Mouse (Mus musculus) hindbrain, postnatal 0 days (tissue): ENCODE measurements around the gene Rnf212b. TPM values are rescaled to one million over a fixed set of nuclear protein-coding genes. Genes with fewer than 3 reads are reported as not detected.

ENCODE experiments used
- ATAC-seq: fragments of 200-750 bp; cut with Nextera tagmentation; 2 replicates; pipeline ENCODE4 v1.8.0; 2017; ENCODE audit warnings: mild to moderate bottlenecking, moderate TSS enrichment, moderate library complexity
- DNase-seq: peaks from one replicate; pipeline ENCODE4 v3.0.0-alpha.2; 2015; ENCODE audit warnings: low spot score
- H3K27ac ChIP-seq: fragments of 300-500 bp; sonication (generic); 2 replicates; pipeline ENCODE4 v1.5.1; 2014; ENCODE audit warnings: mild to moderate bottlenecking
- H3K27me3 ChIP-seq: fragments of 300-500 bp; sonication (generic); 2 replicates; pipeline ENCODE4 v1.6.1; 2014; ENCODE audit warnings: low read length, mixed read lengths; ENCODE audit not compliant: insufficient read depth
- H3K36me3 ChIP-seq: fragments of 300-500 bp; sonication (generic); 2 replicates; pipeline ENCODE4 v1.6.1; 2014; ENCODE audit warnings: low read length, mixed read lengths; ENCODE audit not compliant: insufficient read depth
- H3K4me1 ChIP-seq: fragments of 300-500 bp; sonication (generic); 2 replicates; pipeline ENCODE4 v1.6.1; 2014; ENCODE audit warnings: antibody characterized with exemption, low read length, mixed read lengths; ENCODE audit not compliant: insufficient read depth
- H3K4me2 ChIP-seq: fragments of 300-500 bp; sonication (generic); 2 replicates; pipeline ENCODE4 v1.6.1; 2014; ENCODE audit warnings: low read depth, mild to moderate bottlenecking, low read length, moderate library complexity, mixed read lengths
- H3K4me3 ChIP-seq: fragments of 300-500 bp; sonication (generic); 2 replicates; pipeline ENCODE4 v1.5.1; 2014; ENCODE audit warnings: low read length
- H3K9ac ChIP-seq: fragments of 300-500 bp; sonication (generic); replicated peaks from 2 replicates; pipeline ENCODE4 v1.6.1; 2014; ENCODE audit warnings: mild to moderate bottlenecking, low read length, moderate library complexity, mixed read lengths
- H3K9me3 ChIP-seq: fragments of 300-500 bp; sonication (generic); 2 replicates; pipeline ENCODE4 v1.6.1; 2016; ENCODE audit warnings: low read length, mixed read lengths
- CTCF ChIP-seq: IDR thresholded peaks from 2 replicates; pipeline ENCODE4 v1.5.1; 2016; ENCODE audit warnings: antibody characterized with exemption, control low read depth, low read depth
- WGBS: fragments of 180-500 bp; shearing (Covaris S2); extraction: QIAGEN DNeasy Blood & Tissue Kit; methylation state at CpG from one replicate; pipeline ENCODE4 v1.1.7; 2014; 5-methylcytosine and 5-hydroxymethylcytosine counted together
- polyA plus RNA-seq: library from polyadenylated mRNA; unstranded; fragments of >200 nt; fragmentation: Nextera tagmentation; extraction: Ambion mirVana; gene quantifications from 2 replicates; pipeline ENCODE4 v1.2.1, GENCODE M21; 2015
- total RNA-seq: library from RNA; depleted of rRNA; stranded (reverse); fragments of >200 nt; gene quantifications from 2 replicates; pipeline ENCODE4 v1.2.3, GENCODE M21; 2014

Rnf212b gene
- total and polyA plus RNA-seq, 2 experiments from 2014 or later, result not detected

DNA sequence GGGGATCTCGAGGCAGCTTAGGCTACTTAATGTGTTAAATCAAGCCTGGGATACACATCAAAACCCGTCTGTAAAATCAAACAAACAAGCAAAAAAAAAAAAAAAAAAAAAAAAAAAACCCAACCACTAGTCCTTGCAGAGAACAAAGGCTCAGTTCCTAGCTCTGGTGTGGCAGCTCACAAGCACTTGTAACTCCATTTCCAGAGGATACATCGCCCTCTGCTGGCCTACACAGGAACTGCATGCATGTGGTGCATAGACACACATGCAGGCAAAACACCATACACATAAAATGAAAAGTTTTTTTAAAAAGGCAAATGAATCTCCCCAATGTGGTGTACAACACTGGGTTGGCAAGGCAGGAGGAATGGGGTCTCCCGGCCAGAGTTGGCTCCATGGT is 28.0 kb upstream of the Rnf212b start:
- ATAC-seq, result 0 out of 2 replicates have a peak, but pooled peaks have one; percentile 61
- WGBS, result 52% methylated on average over 4 of the region's 4 CpGs

DNA sequence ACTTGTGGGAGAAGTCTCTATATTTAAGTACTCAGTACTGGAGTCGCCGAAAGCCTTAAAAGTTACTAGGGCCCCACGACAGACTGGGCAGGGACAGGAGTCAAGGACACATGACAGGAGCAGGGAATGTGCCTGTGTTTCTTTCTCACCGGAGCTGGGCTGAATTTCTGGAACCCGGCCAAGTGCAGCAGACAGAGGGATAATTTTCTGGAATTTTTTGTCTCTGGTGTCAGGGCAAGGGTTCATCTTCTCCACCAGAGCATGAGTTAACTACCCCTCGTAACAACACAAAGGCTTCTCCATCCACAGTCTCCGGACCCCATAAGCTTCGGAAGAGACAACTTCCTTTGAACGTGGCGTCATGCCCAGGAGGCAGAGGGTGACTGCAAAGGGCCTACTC is 27.5 kb upstream of the Rnf212b start:
- Histone ChIP-seq H3K4me1 (no peaks in the 10 kb centered on the region), H3K4me3 (no peak overlapping the region), H3K27me3 (no peaks in the 10 kb centered on the region), H3K4me2 (no peak overlapping the region), H3K9me3 (no peaks in the 10 kb centered on the region), H3K27ac (no peak overlapping the region), H3K36me3 (no peaks in the 10 kb centered on the region), H3K9ac (no peak overlapping the region)
- WGBS, result 53% methylated on average over 10 of the region's 10 CpGs
- ATAC-seq (no peak), DNase-seq (peak; percentile 20)
- TF ChIP-seq CTCF, result no peak

More for the DNA sequence above, 28.0 kb upstream of the Rnf212b start:
- Histone ChIP-seq H3K4me3 (no peak overlapping the region), H3K4me2 (no peak overlapping the region), H3K4me1 (no peaks in the 10 kb centered on the region), H3K9ac (no peak overlapping the region), H3K36me3 (no peaks in the 10 kb centered on the region), H3K27me3 (no peaks in the 10 kb centered on the region), H3K9me3 (no peaks in the 10 kb centered on the region), H3K27ac (no peak overlapping the region)
- peak; percentile 78 for TF ChIP-seq CTCF
- DNase-seq, result peak; percentile 65

DNA sequence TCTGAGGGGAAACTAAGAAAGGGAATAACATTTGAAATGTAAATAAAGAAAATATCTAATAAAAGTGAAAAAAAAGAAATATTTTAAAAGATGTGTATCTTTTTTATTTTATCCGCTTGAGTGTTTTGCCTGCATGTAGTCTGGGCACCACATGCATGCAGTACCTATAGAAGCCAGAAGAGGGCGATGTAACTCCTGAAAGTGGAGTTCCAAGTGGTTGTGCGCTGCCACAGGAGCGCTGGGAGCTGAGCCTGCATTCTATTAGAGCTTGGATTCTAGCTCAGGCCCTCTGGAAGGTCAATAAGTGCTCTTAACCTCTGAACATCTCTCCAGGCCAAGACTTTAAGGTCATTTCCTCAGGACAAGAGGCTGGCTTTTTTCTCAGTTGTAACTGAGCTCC is 26.7 kb upstream of the Rnf212b start:
- peak; percentile 46 for TF ChIP-seq CTCF
- no peak overlapping the region for H3K4me3 ChIP-seq
- H3K27me3 ChIP-seq, result no peaks in the 10 kb centered on the region
- H3K9me3 ChIP-seq, result no peaks in the 10 kb centered on the region
- no peak overlapping the region for H3K9ac ChIP-seq
- no peak for DNase-seq
- 51% methylated on average over 4 of the region's 4 CpGs for WGBS
- ATAC-seq, result no peak
- no peak overlapping the region for H3K4me2 ChIP-seq
- H3K4me1 ChIP-seq, result no peaks in the 10 kb centered on the region
- H3K36me3 ChIP-seq, result no peaks in the 10 kb centered on the region
- H3K27ac ChIP-seq, result no peak overlapping the region

DNA sequence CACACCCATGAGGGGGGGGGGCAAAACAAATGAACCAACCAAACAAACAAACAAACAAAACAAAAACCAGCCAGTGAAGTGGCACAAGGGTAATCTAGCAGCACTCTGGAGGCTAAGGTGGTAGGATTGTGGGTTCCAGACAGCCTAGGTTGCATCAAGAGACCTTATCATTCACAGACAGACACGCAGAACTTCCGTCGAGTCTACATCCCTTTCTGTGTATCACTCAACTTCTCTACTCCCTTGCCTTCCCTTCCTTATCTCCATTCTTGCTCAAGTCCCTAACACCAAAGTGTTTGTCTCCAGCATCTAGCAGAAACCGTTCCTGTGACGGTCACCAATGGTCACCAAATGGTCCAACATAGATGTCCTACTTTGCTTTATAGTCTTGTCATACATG is 25.7 kb upstream of the Rnf212b start:
- ATAC-seq, result no peak
- H3K9me3 ChIP-seq, result no peaks in the 10 kb centered on the region
- no peak for TF ChIP-seq CTCF
- H3K4me2 ChIP-seq, result no peak overlapping the region
- 98% methylated on average over 5 of the region's 5 CpGs for WGBS
- H3K4me3 ChIP-seq, result no peak overlapping the region
- H3K27me3 ChIP-seq, result no peaks in the 10 kb centered on the region
- no peak for DNase-seq
- no peak overlapping the region for H3K27ac ChIP-seq
- no peaks in the 10 kb centered on the region for H3K36me3 ChIP-seq
- no peaks in the 10 kb centered on the region for H3K4me1 ChIP-seq
- no peak overlapping the region for H3K9ac ChIP-seq

DNA sequence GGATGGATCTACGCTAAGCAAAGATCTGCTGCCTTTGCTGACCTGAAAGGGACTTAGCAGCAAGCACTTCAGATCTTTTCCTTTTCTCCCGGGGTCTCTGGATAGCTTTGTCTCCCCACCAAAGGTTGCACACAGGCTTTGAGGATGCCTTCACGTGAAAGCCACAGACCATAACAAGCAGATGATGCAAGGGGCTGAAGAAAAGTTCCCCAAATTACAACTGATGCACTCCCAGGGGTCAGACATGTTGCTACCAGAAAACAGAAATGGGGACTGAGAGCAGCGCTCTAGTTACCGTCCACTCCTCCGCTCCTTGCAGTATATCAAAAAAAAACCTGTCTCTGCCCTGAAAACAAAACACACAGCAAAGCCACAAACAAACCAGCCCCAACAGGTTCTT is 21.8 kb upstream of the Rnf212b start:
- ATAC-seq (no peak), DNase-seq (no peak)
- Histone ChIP-seq H3K36me3 (no peaks in the 10 kb centered on the region), H3K27me3 (no peaks in the 10 kb centered on the region), H3K9me3 (no peaks in the 10 kb centered on the region), H3K4me1 (no peaks in the 10 kb centered on the region), H3K4me2 (no peak overlapping the region), H3K27ac (no peak overlapping the region), H3K9ac (no peak overlapping the region), H3K4me3 (no peak overlapping the region)
- TF ChIP-seq CTCF, result no peak
- WGBS, result 74% methylated on average over 6 of the region's 6 CpGs

DNA sequence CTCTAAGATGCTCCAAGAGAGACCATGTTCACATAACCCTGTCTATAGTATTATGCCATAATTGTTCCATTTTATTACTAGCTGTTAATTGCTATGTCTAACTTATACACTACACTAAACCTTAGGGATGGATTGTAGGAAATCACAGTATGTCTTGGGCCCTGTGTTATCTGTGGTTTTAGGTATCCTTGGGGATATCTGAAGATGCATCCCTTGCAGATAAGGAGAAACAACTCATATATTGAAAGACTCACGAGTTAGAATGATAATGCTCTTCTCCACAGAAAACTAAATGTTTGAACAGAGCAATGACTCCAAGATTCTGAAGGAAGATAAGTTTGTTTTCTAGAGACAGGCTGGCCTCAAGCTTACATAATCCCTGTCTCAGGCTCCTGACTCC is 20.6 kb upstream of the Rnf212b start:
- Histone ChIP-seq H3K9ac (no peak overlapping the region), H3K4me3 (no peak overlapping the region), H3K36me3 (no peaks in the 10 kb centered on the region), H3K9me3 (no peaks in the 10 kb centered on the region), H3K27me3 (no peaks in the 10 kb centered on the region), H3K4me1 (no peaks in the 10 kb centered on the region), H3K4me2 (no peak overlapping the region), H3K27ac (no peak overlapping the region)
- DNase-seq (no peak), ATAC-seq (no peak)
- no peak for TF ChIP-seq CTCF
- 84% methylated on average over 1 of the region's 1 CpGs for WGBS

DNA sequence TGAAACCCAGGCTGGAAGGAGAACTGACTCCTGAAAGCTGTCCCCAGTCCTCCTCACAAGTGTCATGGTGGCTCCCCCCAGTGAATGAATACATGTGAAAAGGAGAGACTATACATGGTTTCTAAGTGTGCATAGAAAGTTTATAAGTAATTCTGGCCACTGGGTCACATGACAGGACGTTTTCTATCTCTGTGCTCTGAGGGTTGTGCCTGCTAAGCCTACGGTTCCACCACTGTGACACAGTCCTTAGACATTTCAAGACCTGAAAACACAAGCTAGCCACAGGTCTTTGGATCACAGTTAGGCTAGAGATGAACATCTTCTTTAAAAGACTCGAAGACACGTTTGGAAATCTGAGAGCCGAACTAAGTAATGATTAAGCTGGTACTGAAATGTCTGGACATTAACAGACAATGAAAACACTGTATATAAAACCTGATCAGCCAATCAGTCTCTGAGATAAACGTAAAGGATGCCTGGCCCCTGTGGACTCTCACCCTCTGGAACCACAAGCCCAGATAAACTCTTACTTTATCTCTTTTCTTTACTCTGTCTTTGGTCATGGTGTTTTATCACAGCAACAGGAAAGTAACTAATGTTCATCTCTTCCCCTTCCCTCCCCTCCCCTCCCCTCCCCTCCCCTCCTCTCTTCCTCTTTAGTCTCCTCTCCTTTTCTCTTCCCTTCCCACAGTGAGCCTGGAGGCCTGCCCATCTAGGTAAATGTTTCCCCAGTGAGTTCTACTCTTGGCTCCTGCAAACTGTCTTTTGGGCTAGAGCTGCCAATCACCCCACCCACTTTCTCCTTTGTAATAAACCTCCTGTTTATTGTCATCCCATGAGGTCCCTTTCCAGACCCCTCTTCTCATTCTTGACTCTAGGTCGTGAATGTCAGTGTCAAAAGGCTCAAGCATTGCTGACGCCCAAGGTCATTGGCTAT is 19.8 kb upstream of the Rnf212b start:
- no peak overlapping the region for H3K9ac ChIP-seq
- H3K4me2 ChIP-seq, result no peak overlapping the region
- TF ChIP-seq CTCF, result no peak
- no peak overlapping the region for H3K27ac ChIP-seq
- H3K27me3 ChIP-seq, result no peaks in the 10 kb centered on the region
- WGBS, result 73% methylated on average over 8 of the region's 8 CpGs
- ATAC-seq, result no peak
- H3K36me3 ChIP-seq, result no peaks in the 10 kb centered on the region
- no peaks in the 10 kb centered on the region for H3K9me3 ChIP-seq
- H3K4me1 ChIP-seq, result no peaks in the 10 kb centered on the region
- H3K4me3 ChIP-seq, result no peak overlapping the region
- no peak for DNase-seq
